Mouse (Mus musculus) heart, embryonic 11.5 days (tissue): Measurements from ENCODE around the gene Tank. TPM values are rescaled to one million over a fixed set of nuclear protein-coding genes. Genes with fewer than 3 reads are reported as not detected.

Experiments used
- ATAC-seq: fragments of 200-750 bp; cut with Nextera tagmentation; replicated peaks from 2 replicates; pipeline ENCODE4 v1.8.0; 2017; ENCODE audit warnings: moderate library complexity; ENCODE audit not compliant: insufficient number of reproducible peaks, low FRiP score, low TSS enrichment
- H3K27ac ChIP-seq: fragments of 300-500 bp; sonication (generic); 2 replicates; pipeline ENCODE4 v1.5.1; 2014; ENCODE audit warnings: mild to moderate bottlenecking, low read depth, low read length
- H3K27me3 ChIP-seq: fragments of 300-500 bp; sonication (generic); 2 replicates; pipeline ENCODE4 v1.6.1; 2014; ENCODE audit warnings: mild to moderate bottlenecking, low read length, mixed read lengths; ENCODE audit not compliant: control insufficient read depth, insufficient read depth
- H3K36me3 ChIP-seq: fragments of 300-500 bp; sonication (generic); 2 replicates; pipeline ENCODE4 v1.6.1; 2014; ENCODE audit warnings: mild to moderate bottlenecking, low read length, moderate library complexity, mixed read lengths; ENCODE audit not compliant: control insufficient read depth, insufficient read depth
- H3K4me1 ChIP-seq: fragments of 300-500 bp; sonication (generic); 2 replicates; pipeline ENCODE4 v1.6.1; 2014; ENCODE audit warnings: low read length; ENCODE audit not compliant: control insufficient read depth, insufficient read depth
- H3K4me2 ChIP-seq: fragments of 300-500 bp; sonication (generic); 2 replicates; pipeline ENCODE4 v1.6.1; 2014; ENCODE audit warnings: mild to moderate bottlenecking, moderate library complexity
- H3K4me3 ChIP-seq: fragments of 300-500 bp; sonication (generic); 2 replicates; pipeline ENCODE4 v1.5.1; 2014; ENCODE audit warnings: low read depth, low read length
- H3K9ac ChIP-seq: fragments of 300-500 bp; sonication (generic); 2 replicates; pipeline ENCODE4 v1.6.1; 2014; ENCODE audit warnings: mild to moderate bottlenecking, low read depth, low read length, moderate library complexity
- H3K9me3 ChIP-seq: fragments of 300-500 bp; sonication (generic); replicated peaks from 2 replicates; pipeline ENCODE4 v1.6.1; 2016; ENCODE audit warnings: low read length; ENCODE audit not compliant: control insufficient read depth
- WGBS: fragments of 180-500 bp; shearing (Covaris S2); extraction: QIAGEN DNeasy Blood & Tissue Kit; methylation state at CpG from one replicate; pipeline ENCODE4 v1.1.7; 2014; ENCODE audit not compliant: insufficient replicate concordance; 5-methylcytosine and 5-hydroxymethylcytosine counted together
- polyA plus RNA-seq: library from polyadenylated mRNA; unstranded; fragments of >200 nt; fragmentation: Nextera tagmentation; extraction: Ambion mirVana; gene quantifications from 2 replicates; pipeline ENCODE4 v1.2.1, GENCODE M21; 2014

The Tank gene
- polyA plus RNA-seq, 1 experiment from 2014 or later: 27.3 TPM

- H3K9ac ChIP-seq: no peak overlapping the region
- no peaks in the 10 kb centered on the region for H3K4me1 ChIP-seq
- H3K27me3 ChIP-seq: no peaks in the 10 kb centered on the region
- no peaks in the 10 kb centered on the region for H3K9me3 ChIP-seq
- 82% methylated on average over 7 of the region's 7 CpGs for WGBS
- no peak overlapping the region for H3K27ac ChIP-seq
- ATAC-seq: no peak
- H3K4me2 ChIP-seq: no peak overlapping the region
- H3K4me3 ChIP-seq: no peak overlapping the region
- H3K36me3 ChIP-seq: no peaks in the 10 kb centered on the region
These were observed 23.0 kb upstream of the Tank start for GRCm38 (mm10) chr2:61555367-61555766.

GRCm38 (mm10) chr2:61555825-61556224 is 22.6 kb upstream of the Tank start:
- no peak for ATAC-seq
- 63% methylated on average over 2 of the region's 2 CpGs for WGBS
- no peaks in the 10 kb centered on the region for H3K4me1 ChIP-seq
- H3K9ac ChIP-seq: no peak overlapping the region
- H3K4me2 ChIP-seq: no peak overlapping the region
- H3K4me3 ChIP-seq: no peak overlapping the region
- H3K27me3 ChIP-seq: no peaks in the 10 kb centered on the region
- no peaks in the 10 kb centered on the region for H3K36me3 ChIP-seq
- H3K9me3 ChIP-seq: no peaks in the 10 kb centered on the region
- H3K27ac ChIP-seq: no peak overlapping the region

GRCm38 (mm10) chr2:61556639-61557038 is 21.7 kb upstream of the Tank start:
- Histone ChIP-seq H3K4me3 (no peak overlapping the region), H3K4me2 (no peak overlapping the region), H3K9ac (no peak overlapping the region), H3K4me1 (no peaks in the 10 kb centered on the region), H3K27me3 (no peaks in the 10 kb centered on the region), H3K36me3 (no peaks in the 10 kb centered on the region), H3K27ac (no peak overlapping the region), H3K9me3 (no peaks in the 10 kb centered on the region)
- 76% methylated on average over 3 of the region's 3 CpGs for WGBS
- ATAC-seq: no peak

- H3K4me3 ChIP-seq: no peak overlapping the region
- 80% methylated on average over 5 of the region's 5 CpGs for WGBS
These were observed 20.4 kb upstream of the Tank start for GRCm38 (mm10) chr2:61557848-61558471.

GRCm38 (mm10) chr2:61561058-61561457 is 17.3 kb upstream of the Tank start:
- no peak overlapping the region for H3K4me3 ChIP-seq
- no peak overlapping the region for H3K27ac ChIP-seq
- no peaks in the 10 kb centered on the region for H3K36me3 ChIP-seq
- 10% methylated on average over 1 of the region's 1 CpGs for WGBS
- H3K9me3 ChIP-seq: no peaks in the 10 kb centered on the region
- H3K4me2 ChIP-seq: no peak overlapping the region
- ATAC-seq: no peak
- no peak overlapping the region for H3K9ac ChIP-seq
- no peaks in the 10 kb centered on the region for H3K27me3 ChIP-seq
- H3K4me1 ChIP-seq: no peaks in the 10 kb centered on the region

More at GRCm38 (mm10) chr2:61557848-61558471, 20.4 kb upstream of the Tank start:
- Histone ChIP-seq H3K4me1 (no peaks in the 10 kb centered on the region), H3K9me3 (no peaks in the 10 kb centered on the region), H3K27ac (no peak overlapping the region), H3K36me3 (no peaks in the 10 kb centered on the region), H3K9ac (no peak overlapping the region), H3K27me3 (no peaks in the 10 kb centered on the region), H3K4me2 (no peak overlapping the region)
- no peak for ATAC-seq

GRCm38 (mm10) chr2:61563202-61563601 is 15.2 kb upstream of the Tank start:
- no peaks in the 10 kb centered on the region for H3K27me3 ChIP-seq
- 77% methylated on average over 6 of the region's 6 CpGs for WGBS
- ATAC-seq: no peak
- H3K4me3 ChIP-seq: no peak overlapping the region
- no peaks in the 10 kb centered on the region for H3K4me1 ChIP-seq
- no peak overlapping the region for H3K27ac ChIP-seq
- H3K9ac ChIP-seq: no peak overlapping the region
- H3K4me2 ChIP-seq: no peak overlapping the region
- no peaks in the 10 kb centered on the region for H3K9me3 ChIP-seq
- no peaks in the 10 kb centered on the region for H3K36me3 ChIP-seq

GRCm38 (mm10) chr2:61567045-61567783 is 11.2 kb upstream of the Tank start:
- ATAC-seq: no peak
- H3K9ac ChIP-seq: no peak overlapping the region

GRCm38 (mm10) chr2:61569181-61569580 is 9.2 kb upstream of the Tank start:
- Histone ChIP-seq H3K27me3 (no peaks in the 10 kb centered on the region), H3K4me1 (no peaks in the 10 kb centered on the region), H3K36me3 (no peaks in the 10 kb centered on the region), H3K4me3 (no peak overlapping the region), H3K9me3 (no peaks in the 10 kb centered on the region), H3K4me2 (no peak overlapping the region), H3K9ac (no peak overlapping the region), H3K27ac (no peak overlapping the region)
- no peak for ATAC-seq
- WGBS: 83% methylated on average over 6 of the region's 6 CpGs

More at GRCm38 (mm10) chr2:61567045-61567783, 11.2 kb upstream of the Tank start:
- H3K4me2 ChIP-seq: no peak overlapping the region
- H3K4me3 ChIP-seq: no peak overlapping the region
- no peaks in the 10 kb centered on the region for H3K36me3 ChIP-seq
- H3K4me1 ChIP-seq: no peaks in the 10 kb centered on the region
- H3K27me3 ChIP-seq: no peaks in the 10 kb centered on the region
- no peaks in the 10 kb centered on the region for H3K9me3 ChIP-seq
- WGBS: 68% methylated on average over 4 of the region's 4 CpGs
- H3K27ac ChIP-seq: no peak overlapping the region
